Mouse (Mus musculus): ENCODE results near the gene Kif6.

GRCm38 (mm10) chr17:49736364-49736763, 121.4 kb downstream of the Kif6 start:
- no peak for TF ChIP-seq EP300 (IDR thresholded peaks at IDR 0.05; ENCODE audit: low read depth)
- no peak for TF ChIP-seq CTCF (IDR thresholded peaks at IDR 0.05; ENCODE audit: low read depth)
